Mouse (Mus musculus): Measurements from ENCODE around the gene C330021F23Rik. TPM values are rescaled to one million over a fixed set of nuclear protein-coding genes. Genes with fewer than 3 reads are reported as not detected.
A peak's percentile ranks its signal among the peaks of the same experiment; 100 is the strongest.

The C330021F23Rik gene
- polyA plus RNA-seq, 1 experiment from 2014 or later = 0.91 TPM

- no peak for TF ChIP-seq CTCF (IDR thresholded peaks at IDR 0.05; ENCODE audit: low read depth)
- DNase-seq (peak; percentile 79), ATAC-seq (ENCODE audit: insufficient read depth) (peak; percentile 85)
- no peaks in the 10 kb centered on the region for H3K36me3 ChIP-seq (ENCODE audit: insufficient read depth)
- peaks cover 14% of the 10 kb centered on the region for H3K27me3 ChIP-seq (ENCODE audit: insufficient read depth, low read length)
- peak overlapping the region; percentile 76 for H3K27ac ChIP-seq (ENCODE audit: low read depth)
- peak overlapping the region; percentile 90 for H3K4me2 ChIP-seq
- WGBS = under 1% methylated on average over 76 of the region's 77 CpGs
- H3K9ac ChIP-seq = peak overlapping the region; percentile 59
- H3K9me3 ChIP-seq (ENCODE audit: low read depth, low read length) = no peaks in the 10 kb centered on the region
- peak overlapping the region; percentile 58 for H3K4me3 ChIP-seq (ENCODE audit: low read depth, low read length)
- no peaks in the 10 kb centered on the region for H3K4me1 ChIP-seq (ENCODE audit: insufficient read depth)
Measured at GRCm38 (mm10) chr8:3587391-3588257, 19.8 kb downstream of the C330021F23Rik start.

- TF ChIP-seq CTCF (IDR thresholded peaks at IDR 0.05; ENCODE audit: low read depth) = no peak
- H3K4me1 ChIP-seq (ENCODE audit: insufficient read depth) = no peaks in the 10 kb centered on the region
- WGBS = 7% methylated on average over 11 of the region's 11 CpGs
- peak overlapping the region; percentile 59 for H3K9ac ChIP-seq
- ATAC-seq (ENCODE audit: insufficient read depth) (peak; percentile 48), DNase-seq (no peak)
- no peaks in the 10 kb centered on the region for H3K36me3 ChIP-seq (ENCODE audit: insufficient read depth)
- 0 out of 2 replicates have a peak overlapping the region, but pooled peaks have one; percentile 76 for H3K27ac ChIP-seq (ENCODE audit: low read depth)
- H3K4me2 ChIP-seq = peak overlapping the region; percentile 90
- peaks cover 14% of the 10 kb centered on the region for H3K27me3 ChIP-seq (ENCODE audit: insufficient read depth, low read length)
- peak overlapping the region; percentile 58 for H3K4me3 ChIP-seq (ENCODE audit: low read depth, low read length)
- no peaks in the 10 kb centered on the region for H3K9me3 ChIP-seq (ENCODE audit: low read depth, low read length)
Measured at GRCm38 (mm10) chr8:3588258-3588633, 20.5 kb downstream of the C330021F23Rik start.

GRCm38 (mm10) chr8:3593470-3593869 lies 25.7 kb downstream of the C330021F23Rik start:
- Histone ChIP-seq H3K9ac (no peak overlapping the region), H3K27ac (ENCODE audit: low read depth) (no peak overlapping the region), H3K36me3 (ENCODE audit: insufficient read depth) (no peaks in the 10 kb centered on the region), H3K9me3 (ENCODE audit: low read depth, low read length) (no peaks in the 10 kb centered on the region), H3K4me2 (no peak overlapping the region), H3K27me3 (ENCODE audit: insufficient read depth, low read length) (no peaks in the 10 kb centered on the region), H3K4me3 (ENCODE audit: low read depth, low read length) (no peak overlapping the region), H3K4me1 (ENCODE audit: insufficient read depth) (no peaks in the 10 kb centered on the region)
- DNase-seq (no peak), ATAC-seq (ENCODE audit: insufficient read depth) (no peak)
- no peak for TF ChIP-seq CTCF (IDR thresholded peaks at IDR 0.05; ENCODE audit: low read depth)
- 61% methylated on average over 3 of the region's 3 CpGs for WGBS

- Histone ChIP-seq H3K9me3 (ENCODE audit: low read depth, low read length) (no peaks in the 10 kb centered on the region), H3K4me3 (ENCODE audit: low read depth, low read length) (no peak overlapping the region), H3K4me2 (no peak overlapping the region), H3K27me3 (ENCODE audit: insufficient read depth, low read length) (no peaks in the 10 kb centered on the region), H3K4me1 (ENCODE audit: insufficient read depth) (no peaks in the 10 kb centered on the region), H3K9ac (no peak overlapping the region), H3K36me3 (ENCODE audit: insufficient read depth) (no peaks in the 10 kb centered on the region), H3K27ac (ENCODE audit: low read depth) (no peak overlapping the region)
- ATAC-seq (ENCODE audit: insufficient read depth) (no peak), DNase-seq (no peak)
- WGBS = 72% methylated on average over 2 of the region's 2 CpGs
- TF ChIP-seq CTCF (IDR thresholded peaks at IDR 0.05; ENCODE audit: low read depth) = no peak
Measured at GRCm38 (mm10) chr8:3594466-3594865, 26.7 kb downstream of the C330021F23Rik start.

DNA sequence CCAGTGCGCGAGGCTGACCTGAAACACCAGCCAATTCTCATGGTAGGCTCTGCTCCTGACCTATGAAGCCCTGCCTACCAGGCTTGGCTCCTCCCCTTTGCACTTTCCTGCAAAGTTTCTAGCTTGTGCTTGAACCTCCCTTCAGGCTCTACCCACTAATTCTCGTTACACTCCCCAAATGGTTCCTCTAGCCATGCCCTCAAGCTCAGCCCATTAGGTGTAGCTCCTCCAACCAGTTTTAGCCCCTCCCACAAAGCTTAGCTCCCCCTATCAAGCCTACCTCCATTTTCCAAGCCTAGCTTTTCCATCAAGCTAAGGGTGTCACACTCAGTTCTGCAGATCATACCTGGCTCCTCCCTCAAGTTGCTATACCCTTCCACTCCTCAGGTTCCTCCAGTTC lies 30.3 kb downstream of the C330021F23Rik start:
- Histone ChIP-seq H3K9ac (no peak overlapping the region), H3K4me3 (ENCODE audit: low read depth, low read length) (no peak overlapping the region), H3K4me1 (ENCODE audit: insufficient read depth) (no peaks in the 10 kb centered on the region), H3K27me3 (ENCODE audit: insufficient read depth, low read length) (no peaks in the 10 kb centered on the region), H3K27ac (ENCODE audit: low read depth) (no peak overlapping the region), H3K4me2 (no peak overlapping the region), H3K9me3 (ENCODE audit: low read depth, low read length) (no peaks in the 10 kb centered on the region), H3K36me3 (ENCODE audit: insufficient read depth) (no peaks in the 10 kb centered on the region)
- ATAC-seq (ENCODE audit: insufficient read depth) (no peak), DNase-seq (no peak)
- TF ChIP-seq CTCF (IDR thresholded peaks at IDR 0.05; ENCODE audit: low read depth) = no peak
- WGBS = 69% methylated on average over 3 of the region's 3 CpGs

DNA sequence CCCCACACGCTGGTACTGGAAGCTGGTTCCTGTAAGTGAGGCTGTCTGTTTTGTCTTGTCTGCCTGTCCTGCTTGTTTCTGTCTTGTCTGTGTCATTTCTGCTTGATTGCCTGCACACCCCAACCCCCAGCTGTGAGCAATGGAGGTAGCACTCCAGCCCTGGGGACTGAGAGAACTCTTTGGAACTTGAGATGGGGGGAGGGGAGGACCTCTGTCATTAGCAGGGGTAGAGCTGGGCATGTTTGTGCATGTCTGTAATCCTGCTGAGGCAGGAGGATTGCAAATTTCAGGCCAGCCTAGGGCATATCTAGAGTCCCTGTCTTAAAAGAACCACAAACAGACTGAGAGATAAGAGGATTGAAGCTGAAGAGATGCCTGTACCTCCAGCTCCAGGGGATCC lies 31.4 kb downstream of the C330021F23Rik start:
- Histone ChIP-seq H3K4me2 (no peak overlapping the region), H3K36me3 (ENCODE audit: insufficient read depth) (no peaks in the 10 kb centered on the region), H3K27me3 (ENCODE audit: insufficient read depth, low read length) (no peaks in the 10 kb centered on the region), H3K27ac (ENCODE audit: low read depth) (no peak overlapping the region), H3K4me3 (ENCODE audit: low read depth, low read length) (no peak overlapping the region), H3K9ac (no peak overlapping the region), H3K9me3 (ENCODE audit: low read depth, low read length) (no peaks in the 10 kb centered on the region), H3K4me1 (ENCODE audit: insufficient read depth) (no peaks in the 10 kb centered on the region)
- no peak for DNase-seq
- TF ChIP-seq CTCF (IDR thresholded peaks at IDR 0.05; ENCODE audit: low read depth) = no peak
- 80% methylated on average over 1 of the region's 1 CpGs for WGBS
- ATAC-seq (ENCODE audit: insufficient read depth) = no peak

GRCm38 (mm10) chr8:3600401-3600800 lies 32.6 kb downstream of the C330021F23Rik start:
- 0 out of 2 replicates have a peak, but pooled peaks cover 2% of the 10 kb centered on the region for H3K36me3 ChIP-seq (ENCODE audit: insufficient read depth)
- H3K4me1 ChIP-seq (ENCODE audit: insufficient read depth) = no peaks in the 10 kb centered on the region
- no peak overlapping the region for H3K4me2 ChIP-seq
- H3K27me3 ChIP-seq (ENCODE audit: insufficient read depth, low read length) = no peaks in the 10 kb centered on the region
- ATAC-seq (ENCODE audit: insufficient read depth) = peak; percentile 38; the same call in 1 of the 2 replicates
- H3K27ac ChIP-seq (ENCODE audit: low read depth) = no peak overlapping the region
- H3K9ac ChIP-seq = no peak overlapping the region
- no peak overlapping the region for H3K4me3 ChIP-seq (ENCODE audit: low read depth, low read length)
- 89% methylated on average over 6 of the region's 6 CpGs for WGBS
- peak; percentile 67 for DNase-seq
- no peaks in the 10 kb centered on the region for H3K9me3 ChIP-seq (ENCODE audit: low read depth, low read length)
- TF ChIP-seq CTCF (IDR thresholded peaks at IDR 0.05; ENCODE audit: low read depth) = no peak
